Mouse (Mus musculus) embryonic facial prominence, embryonic 13.5 days (tissue): Measurements from ENCODE around the gene Sema4b. TPM values are rescaled to one million over a fixed set of nuclear protein-coding genes. Genes with fewer than 3 reads are reported as not detected.

Source experiments
- ATAC-seq: fragments of 200-750 bp; cut with Nextera tagmentation; 2 replicates; pipeline ENCODE4 v1.8.0; 2017; ENCODE audit warnings: low read depth; ENCODE audit not compliant: insufficient number of reproducible peaks, insufficient read depth, low FRiP score, low TSS enrichment
- H3K27ac ChIP-seq: fragments of 300-500 bp; sonication (generic); 2 replicates; pipeline ENCODE4 v1.5.1; 2015; ENCODE audit warnings: moderate library complexity, mild to moderate bottlenecking, inconsistent platforms
- H3K27me3 ChIP-seq: fragments of 300-500 bp; sonication (generic); 2 replicates; pipeline ENCODE4 v1.6.1; 2015; ENCODE audit warnings: mild to moderate bottlenecking, inconsistent platforms
- H3K36me3 ChIP-seq: fragments of 300-500 bp; sonication (generic); 2 replicates; pipeline ENCODE4 v1.6.1; 2015; ENCODE audit warnings: mild to moderate bottlenecking, inconsistent platforms
- H3K4me1 ChIP-seq: fragments of 300-500 bp; sonication (generic); 2 replicates; pipeline ENCODE4 v1.6.1; 2015; ENCODE audit warnings: inconsistent platforms
- H3K4me2 ChIP-seq: fragments of 300-500 bp; sonication (generic); 2 replicates; pipeline ENCODE4 v1.6.1; 2015; ENCODE audit warnings: moderate library complexity, mild to moderate bottlenecking, inconsistent platforms
- H3K4me3 ChIP-seq: fragments of 300-500 bp; sonication (generic); 2 replicates; pipeline ENCODE4 v1.5.1; 2015; ENCODE audit warnings: mild to moderate bottlenecking, inconsistent platforms
- H3K9ac ChIP-seq: fragments of 300-500 bp; sonication (generic); 2 replicates; pipeline ENCODE4 v1.6.1; 2015; ENCODE audit warnings: mild to moderate bottlenecking, inconsistent platforms
- H3K9me3 ChIP-seq: fragments of 300-500 bp; sonication (generic); 2 replicates; pipeline ENCODE4 v1.6.1; 2016; ENCODE audit warnings: inconsistent platforms
- WGBS: fragments of 180-500 bp; shearing (Covaris S2); methylation state at CpG from one replicate; pipeline ENCODE4 v1.1.7; 2015; ENCODE audit warnings: mixed read lengths; 5-methylcytosine and 5-hydroxymethylcytosine counted together
- polyA plus RNA-seq: library from polyadenylated mRNA; unstranded; fragments of >200 nt; fragmentation: Nextera tagmentation; extraction: Ambion mirVana; gene quantifications from 2 replicates; pipeline ENCODE4 v1.2.1, GENCODE M21; 2015

Gene Sema4b
- polyA plus RNA-seq, 1 experiment from 2014 or later = 19.8 TPM

GRCm38 (mm10) chr7:80199851-80200587, 13.4 kb downstream of the Sema4b start:
- H3K4me1 ChIP-seq = peaks cover 69% of the 10 kb centered on the region
- no peaks in the 10 kb centered on the region for H3K27me3 ChIP-seq
- no peaks in the 10 kb centered on the region for H3K9me3 ChIP-seq
- ATAC-seq = no peak
- H3K9ac ChIP-seq = peak overlapping the region; percentile 89; the same call in 1 of the 2 replicates
- H3K36me3 ChIP-seq = peaks cover 18% of the 10 kb centered on the region
- H3K27ac ChIP-seq = no peak overlapping the region
- peak overlapping the region; percentile 70 for H3K4me2 ChIP-seq
- H3K4me3 ChIP-seq = peak overlapping the region; percentile 78
- 64% methylated on average over 11 of the region's 11 CpGs for WGBS

- H3K4me1 ChIP-seq = peaks cover 75% of the 10 kb centered on the region
- no peaks in the 10 kb centered on the region for H3K27me3 ChIP-seq
- H3K4me3 ChIP-seq = no peak overlapping the region
- H3K4me2 ChIP-seq = peak overlapping the region; percentile 70
- WGBS = 70% methylated on average over 6 of the region's 6 CpGs
- no peaks in the 10 kb centered on the region for H3K9me3 ChIP-seq
- H3K27ac ChIP-seq = no peak overlapping the region
- H3K9ac ChIP-seq = peak overlapping the region; percentile 89; the same call in 1 of the 2 replicates
- H3K36me3 ChIP-seq = peaks cover 18% of the 10 kb centered on the region
- no peak for ATAC-seq
Measured at GRCm38 (mm10) chr7:80200588-80200945, 13.9 kb downstream of the Sema4b start.

GRCm38 (mm10) chr7:80200963-80201539, 14.4 kb downstream of the Sema4b start:
- H3K9me3 ChIP-seq = no peaks in the 10 kb centered on the region
- H3K27ac ChIP-seq = no peak overlapping the region
- 78% methylated on average over 5 of the region's 5 CpGs for WGBS
- H3K4me3 ChIP-seq = no peak overlapping the region
- H3K4me1 ChIP-seq = peaks cover 80% of the 10 kb centered on the region
- no peak for ATAC-seq
- H3K4me2 ChIP-seq = no peak overlapping the region
- H3K27me3 ChIP-seq = no peaks in the 10 kb centered on the region
- H3K9ac ChIP-seq = no peak overlapping the region
- peaks cover 18% of the 10 kb centered on the region for H3K36me3 ChIP-seq

GRCm38 (mm10) chr7:80201888-80202540, 15.4 kb downstream of the Sema4b start:
- no peak for ATAC-seq

GRCm38 (mm10) chr7:80202961-80203360, 16.3 kb downstream of the Sema4b start:
- no peak overlapping the region for H3K4me2 ChIP-seq
- peaks cover 89% of the 10 kb centered on the region for H3K4me1 ChIP-seq
- no peak for ATAC-seq
- H3K9me3 ChIP-seq = no peaks in the 10 kb centered on the region
- no peak overlapping the region for H3K4me3 ChIP-seq
- WGBS = 79% methylated on average over 5 of the region's 5 CpGs
- no peaks in the 10 kb centered on the region for H3K27me3 ChIP-seq
- no peak overlapping the region for H3K9ac ChIP-seq
- peaks cover 18% of the 10 kb centered on the region for H3K36me3 ChIP-seq
- no peak overlapping the region for H3K27ac ChIP-seq

More at GRCm38 (mm10) chr7:80201888-80202540, 15.4 kb downstream of the Sema4b start:
- Histone ChIP-seq H3K9ac (peak overlapping the region; percentile 46; the same call in 1 of the 2 replicates), H3K27me3 (no peaks in the 10 kb centered on the region), H3K36me3 (peaks cover 18% of the 10 kb centered on the region), H3K4me2 (no peak overlapping the region), H3K4me3 (no peak overlapping the region), H3K4me1 (peaks cover 89% of the 10 kb centered on the region), H3K9me3 (no peaks in the 10 kb centered on the region), H3K27ac (no peak overlapping the region)
- 88% methylated on average over 15 of the region's 15 CpGs for WGBS

- Histone ChIP-seq H3K36me3 (peaks cover 18% of the 10 kb centered on the region), H3K4me2 (no peak overlapping the region), H3K27me3 (no peaks in the 10 kb centered on the region), H3K4me1 (peaks cover 96% of the 10 kb centered on the region), H3K9ac (peak overlapping the region; percentile 22; the same call in 1 of the 2 replicates), H3K27ac (no peak overlapping the region), H3K9me3 (no peaks in the 10 kb centered on the region), H3K4me3 (no peak overlapping the region)
- WGBS = 57% methylated on average over 12 of the region's 12 CpGs
- ATAC-seq = no peak
Measured at GRCm38 (mm10) chr7:80203638-80204096, 17.0 kb downstream of the Sema4b start.

- Histone ChIP-seq H3K36me3 (peaks cover 18% of the 10 kb centered on the region), H3K4me1 (peaks cover 99% of the 10 kb centered on the region), H3K4me2 (no peak overlapping the region), H3K27ac (no peak overlapping the region), H3K27me3 (no peaks in the 10 kb centered on the region), H3K9ac (no peak overlapping the region), H3K4me3 (no peak overlapping the region), H3K9me3 (no peaks in the 10 kb centered on the region)
- no peak for ATAC-seq
- WGBS = 75% methylated on average over 4 of the region's 4 CpGs
Measured at GRCm38 (mm10) chr7:80204362-80204761, 17.7 kb downstream of the Sema4b start.

GRCm38 (mm10) chr7:80204961-80205360, 18.3 kb downstream of the Sema4b start:
- Histone ChIP-seq H3K4me1 (peaks cover 98% of the 10 kb centered on the region), H3K4me3 (no peak overlapping the region), H3K9me3 (no peaks in the 10 kb centered on the region), H3K27me3 (no peaks in the 10 kb centered on the region), H3K36me3 (peaks cover 18% of the 10 kb centered on the region), H3K9ac (no peak overlapping the region), H3K27ac (no peak overlapping the region), H3K4me2 (no peak overlapping the region)
- ATAC-seq = no peak
- 60% methylated on average over 7 of the region's 7 CpGs for WGBS

- H3K27ac ChIP-seq = peak overlapping the region; percentile 80
- ATAC-seq = no peak
- H3K36me3 ChIP-seq = peaks cover 18% of the 10 kb centered on the region
- no peaks in the 10 kb centered on the region for H3K27me3 ChIP-seq
- H3K9me3 ChIP-seq = no peaks in the 10 kb centered on the region
- no peak overlapping the region for H3K4me3 ChIP-seq
- H3K9ac ChIP-seq = no peak overlapping the region
- WGBS = 85% methylated on average over 12 of the region's 12 CpGs
- peaks cover 91% of the 10 kb centered on the region for H3K4me1 ChIP-seq
- no peak overlapping the region for H3K4me2 ChIP-seq
Measured at GRCm38 (mm10) chr7:80205705-80206589, 19.3 kb downstream of the Sema4b start.

GRCm38 (mm10) chr7:80207314-80207731, 20.7 kb downstream of the Sema4b start:
- no peak overlapping the region for H3K9ac ChIP-seq
- peaks cover 77% of the 10 kb centered on the region for H3K4me1 ChIP-seq
- no peak overlapping the region for H3K4me3 ChIP-seq
- 61% methylated on average over 3 of the region's 3 CpGs for WGBS
- peak overlapping the region; percentile 80 for H3K27ac ChIP-seq
- 0 out of 2 replicates have a peak overlapping the region, but pooled peaks have one; percentile 18 for H3K4me2 ChIP-seq
- H3K27me3 ChIP-seq = no peaks in the 10 kb centered on the region
- ATAC-seq = no peak
- H3K9me3 ChIP-seq = no peaks in the 10 kb centered on the region
- peaks cover 13% of the 10 kb centered on the region for H3K36me3 ChIP-seq
